Mouse (Mus musculus): ENCODE data around the gene Smyd2. TPM values are rescaled to one million over a fixed set of nuclear protein-coding genes. Genes with fewer than 3 reads are reported as not detected.

The Smyd2 gene
- total and polyA plus RNA-seq, 2 experiments, result 18.2 to 33.5 TPM

DNA sequence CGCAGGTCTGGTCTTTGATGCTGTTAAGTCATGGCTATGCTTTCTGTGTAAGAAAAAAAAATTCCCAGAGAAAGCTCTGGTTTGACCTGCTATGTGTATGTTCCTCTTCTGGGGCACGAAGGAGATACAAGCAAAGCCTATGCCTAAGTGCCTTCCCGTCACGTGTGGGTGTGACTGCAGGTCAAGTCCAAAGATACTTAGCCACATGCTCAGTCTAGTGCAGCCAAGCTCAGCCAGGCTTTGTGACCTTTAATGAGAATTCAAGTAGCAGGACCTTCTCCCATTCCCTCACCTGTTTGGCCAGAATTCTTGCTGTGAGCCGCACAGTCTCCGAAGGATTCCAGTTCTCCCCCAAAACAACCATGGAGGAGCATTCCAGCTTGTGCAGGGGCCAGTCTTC, 22.6 kb downstream of the Smyd2 start:
- Histone ChIP-seq H3K27me3 (ENCODE audit: control insufficient read depth, insufficient read depth, low read length) (no peaks in the 10 kb centered on the region), H3K9ac (ENCODE audit: low read depth, low read length) (no peak overlapping the region), H3K79me2 (ENCODE audit: control insufficient read depth, insufficient read depth, low read length) (no peaks in the 10 kb centered on the region), H3K27ac (replicated peaks; ENCODE audit: insufficient read depth, low read depth, low read length) (no peak overlapping the region), H3K4me1 (ENCODE audit: control insufficient read depth, insufficient read depth, low read length) (no peaks in the 10 kb centered on the region), H3K4me3 (ENCODE audit: insufficient read depth, low read depth, low read length) (no peak overlapping the region), H3K36me3 (ENCODE audit: control insufficient read depth, insufficient read depth, low read length) (peaks cover 2% of the 10 kb centered on the region; the same call in 1 of the 2 replicates)
- TF ChIP-seq CTCF (IDR thresholded peaks at IDR 0.05; ENCODE audit: low read depth, low read length) (no peak), POLR2A (IDR thresholded peaks at IDR 0.05; ENCODE audit: extremely low read depth, insufficient read depth, low read length) (no peak)
- WGBS, result 95% methylated on average over 6 of the region's 6 CpGs
- DNase-seq (ENCODE audit: extremely low read depth, low read depth, low spot score), result no peak

DNA sequence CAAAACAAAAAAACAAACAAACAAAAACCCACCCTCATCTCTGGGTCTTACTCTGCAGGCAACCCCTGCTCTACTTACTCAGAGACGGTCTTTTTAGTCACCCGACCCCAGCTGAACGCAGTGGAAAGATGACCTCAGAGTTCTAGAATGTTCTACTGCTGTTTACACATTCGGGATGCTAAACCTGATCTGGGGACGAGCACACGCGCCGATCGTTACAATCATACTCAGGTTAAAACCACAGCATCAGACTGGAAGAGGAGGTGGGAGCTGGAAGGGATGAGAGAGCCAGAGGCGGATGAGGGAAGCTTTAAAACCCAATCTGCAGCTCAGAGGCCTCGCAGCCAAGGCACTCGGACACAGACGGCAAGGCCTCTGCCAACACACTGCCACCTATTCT, 23.5 kb downstream of the Smyd2 start:
- TF ChIP-seq POLR2A (IDR thresholded peaks at IDR 0.05; ENCODE audit: extremely low read depth, insufficient read depth, low read length) (no peak), CTCF (IDR thresholded peaks at IDR 0.05; ENCODE audit: low read depth, low read length) (no peak)
- DNase-seq (ENCODE audit: extremely low read depth, low read depth, low spot score), result no peak
- Histone ChIP-seq H3K9ac (ENCODE audit: low read depth, low read length) (no peak overlapping the region), H3K27ac (replicated peaks; ENCODE audit: insufficient read depth, low read depth, low read length) (no peak overlapping the region), H3K79me2 (ENCODE audit: control insufficient read depth, insufficient read depth, low read length) (no peaks in the 10 kb centered on the region), H3K36me3 (ENCODE audit: control insufficient read depth, insufficient read depth, low read length) (peaks cover 2% of the 10 kb centered on the region; the same call in 1 of the 2 replicates), H3K4me1 (ENCODE audit: control insufficient read depth, insufficient read depth, low read length) (no peaks in the 10 kb centered on the region), H3K27me3 (ENCODE audit: control insufficient read depth, insufficient read depth, low read length) (no peaks in the 10 kb centered on the region), H3K4me3 (ENCODE audit: insufficient read depth, low read depth, low read length) (no peak overlapping the region)
- WGBS, result 93% methylated on average over 13 of the region's 13 CpGs

DNA sequence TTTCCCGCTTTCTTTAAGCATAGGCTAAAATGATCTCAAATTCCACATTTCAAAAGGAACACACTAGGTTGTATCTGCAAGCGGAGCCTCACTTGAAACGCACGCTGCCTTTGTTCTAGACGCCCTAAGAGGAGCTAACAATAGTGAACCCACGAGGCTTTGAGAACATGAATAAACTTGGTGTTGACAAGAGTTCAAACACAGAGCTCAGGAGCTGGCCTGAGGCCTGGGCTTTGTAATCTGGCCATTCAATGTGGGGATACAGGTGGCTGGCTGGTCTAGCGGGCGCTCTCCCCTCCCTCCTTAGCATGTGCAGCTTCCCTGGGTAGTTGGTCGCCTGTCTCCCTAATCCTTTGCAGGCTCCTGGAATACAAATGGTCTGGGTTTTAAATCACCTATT, 24.3 kb downstream of the Smyd2 start:
- TF ChIP-seq POLR2A (IDR thresholded peaks at IDR 0.05; ENCODE audit: extremely low read depth, insufficient read depth, low read length) (no peak), CTCF (IDR thresholded peaks at IDR 0.05; ENCODE audit: low read depth, low read length) (no peak)
- H3K4me3 ChIP-seq (ENCODE audit: insufficient read depth, low read depth, low read length), result no peak overlapping the region
- H3K4me1 ChIP-seq (ENCODE audit: control insufficient read depth, insufficient read depth, low read length), result no peaks in the 10 kb centered on the region
- 95% methylated on average over 9 of the region's 9 CpGs for WGBS
- no peak overlapping the region for H3K9ac ChIP-seq (ENCODE audit: low read depth, low read length)
- H3K27ac ChIP-seq (replicated peaks; ENCODE audit: insufficient read depth, low read depth, low read length), result no peak overlapping the region
- H3K36me3 ChIP-seq (ENCODE audit: control insufficient read depth, insufficient read depth, low read length), result peaks cover 2% of the 10 kb centered on the region; the same call in 1 of the 2 replicates
- no peaks in the 10 kb centered on the region for H3K27me3 ChIP-seq (ENCODE audit: control insufficient read depth, insufficient read depth, low read length)
- DNase-seq (ENCODE audit: extremely low read depth, low read depth, low spot score), result no peak
- no peaks in the 10 kb centered on the region for H3K79me2 ChIP-seq (ENCODE audit: control insufficient read depth, insufficient read depth, low read length)

DNA sequence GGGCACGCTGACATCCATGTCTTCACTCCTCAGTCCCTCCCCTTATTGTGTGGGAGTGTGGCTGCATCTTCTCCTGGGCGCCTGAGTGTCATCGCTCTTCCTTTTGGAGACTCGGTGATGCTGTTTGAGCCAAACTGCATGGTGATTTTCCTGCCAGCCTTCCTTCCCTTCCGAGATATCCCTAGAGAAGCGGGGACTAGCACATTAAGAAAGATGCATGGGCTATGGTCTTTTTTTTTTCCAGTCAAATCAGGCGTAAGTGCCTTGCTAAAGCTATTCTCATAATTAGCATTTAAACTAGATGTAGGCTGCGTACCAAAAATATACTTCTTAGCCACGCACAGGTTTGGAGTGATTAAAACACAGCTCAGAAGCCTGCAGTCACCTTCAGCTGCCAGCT, 28.0 kb downstream of the Smyd2 start:
- H3K9ac ChIP-seq (ENCODE audit: low read depth, low read length), result no peak overlapping the region
- no peaks in the 10 kb centered on the region for H3K27me3 ChIP-seq (ENCODE audit: control insufficient read depth, insufficient read depth, low read length)
- no peak overlapping the region for H3K4me3 ChIP-seq (ENCODE audit: insufficient read depth, low read depth, low read length)
- peaks cover 2% of the 10 kb centered on the region; the same call in 1 of the 2 replicates for H3K36me3 ChIP-seq (ENCODE audit: control insufficient read depth, insufficient read depth, low read length)
- TF ChIP-seq CTCF (IDR thresholded peaks at IDR 0.05; ENCODE audit: low read depth, low read length) (no peak), POLR2A (IDR thresholded peaks at IDR 0.05; ENCODE audit: extremely low read depth, insufficient read depth, low read length) (no peak)
- H3K27ac ChIP-seq (replicated peaks; ENCODE audit: insufficient read depth, low read depth, low read length), result no peak overlapping the region
- H3K79me2 ChIP-seq (ENCODE audit: control insufficient read depth, insufficient read depth, low read length), result no peaks in the 10 kb centered on the region
- no peak for DNase-seq (ENCODE audit: extremely low read depth, low read depth, low spot score)
- WGBS, result 89% methylated on average over 9 of the region's 9 CpGs
- H3K4me1 ChIP-seq (ENCODE audit: control insufficient read depth, insufficient read depth, low read length), result no peaks in the 10 kb centered on the region

DNA sequence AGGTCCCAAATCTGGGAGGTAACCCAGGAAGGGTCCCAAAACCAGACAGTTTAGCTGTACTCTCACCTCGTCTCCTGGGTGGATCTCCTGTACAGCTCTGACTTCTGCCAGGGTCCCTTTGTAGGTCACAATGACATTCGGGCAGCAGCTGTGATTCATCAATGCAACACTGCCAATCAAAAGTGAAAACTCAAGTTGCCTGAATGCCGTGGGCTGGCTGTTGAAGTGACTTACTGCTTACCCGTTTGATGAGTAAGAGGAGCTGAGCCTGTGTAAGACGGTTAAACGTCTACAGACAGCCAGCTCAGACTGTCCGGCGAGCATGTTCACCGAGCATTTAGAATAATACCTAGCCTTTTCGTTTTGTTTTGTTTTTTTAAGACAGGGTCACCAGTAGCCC, 33.4 kb downstream of the Smyd2 start:
- Histone ChIP-seq H3K79me2 (ENCODE audit: control insufficient read depth, insufficient read depth, low read length) (no peaks in the 10 kb centered on the region), H3K4me3 (ENCODE audit: insufficient read depth, low read depth, low read length) (no peak overlapping the region), H3K4me1 (ENCODE audit: control insufficient read depth, insufficient read depth, low read length) (no peaks in the 10 kb centered on the region), H3K27me3 (ENCODE audit: control insufficient read depth, insufficient read depth, low read length) (no peaks in the 10 kb centered on the region), H3K9ac (ENCODE audit: low read depth, low read length) (no peak overlapping the region), H3K36me3 (ENCODE audit: control insufficient read depth, insufficient read depth, low read length) (no peaks in the 10 kb centered on the region), H3K27ac (replicated peaks; ENCODE audit: insufficient read depth, low read depth, low read length) (no peak overlapping the region)
- no peak for DNase-seq (ENCODE audit: extremely low read depth, low read depth, low spot score)
- WGBS, result 91% methylated on average over 10 of the region's 10 CpGs
- TF ChIP-seq POLR2A (IDR thresholded peaks at IDR 0.05; ENCODE audit: extremely low read depth, insufficient read depth, low read length), result no peak
- no peak for TF ChIP-seq CTCF (IDR thresholded peaks at IDR 0.05; ENCODE audit: low read depth, low read length)

DNA sequence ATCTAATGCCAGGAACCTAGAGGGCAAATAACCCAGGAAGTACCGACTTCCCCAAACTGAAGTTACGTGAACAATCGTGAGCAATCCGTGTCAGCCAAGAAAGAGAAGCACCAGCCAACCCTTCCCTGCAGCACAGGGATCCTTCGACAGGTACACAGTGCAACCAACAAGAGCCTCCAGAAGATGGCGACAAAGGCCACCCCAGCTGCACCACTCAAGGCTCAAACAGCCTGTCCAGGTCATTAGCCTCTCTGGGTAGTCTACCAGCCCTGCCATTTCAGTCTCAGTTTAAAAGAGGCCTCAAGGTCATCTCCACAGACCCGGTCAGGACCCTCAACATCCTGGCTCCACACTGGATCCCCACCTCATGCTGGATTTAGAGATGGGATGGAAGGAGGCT, 34.6 kb downstream of the Smyd2 start:
- 23% methylated on average over 7 of the region's 7 CpGs for WGBS
- no peaks in the 10 kb centered on the region for H3K4me1 ChIP-seq (ENCODE audit: control insufficient read depth, insufficient read depth, low read length)
- DNase-seq (ENCODE audit: extremely low read depth, low read depth, low spot score), result peak; percentile 53
- TF ChIP-seq POLR2A (IDR thresholded peaks at IDR 0.05; ENCODE audit: extremely low read depth, insufficient read depth, low read length) (no peak), CTCF (IDR thresholded peaks at IDR 0.05; ENCODE audit: low read depth, low read length) (peak; percentile 98)
- H3K36me3 ChIP-seq (ENCODE audit: control insufficient read depth, insufficient read depth, low read length), result no peaks in the 10 kb centered on the region
- H3K79me2 ChIP-seq (ENCODE audit: control insufficient read depth, insufficient read depth, low read length), result no peaks in the 10 kb centered on the region
- H3K4me3 ChIP-seq (ENCODE audit: insufficient read depth, low read depth, low read length), result no peak overlapping the region
- H3K9ac ChIP-seq (ENCODE audit: low read depth, low read length), result no peak overlapping the region
- no peaks in the 10 kb centered on the region for H3K27me3 ChIP-seq (ENCODE audit: control insufficient read depth, insufficient read depth, low read length)
- no peak overlapping the region for H3K27ac ChIP-seq (replicated peaks; ENCODE audit: insufficient read depth, low read depth, low read length)

Measured in liver, adult 2 months (tissue).